Mouse (Mus musculus): ENCODE results near the gene Zfp683. TPM values are rescaled to one million over a fixed set of nuclear protein-coding genes. Genes with fewer than 3 reads are reported as not detected.

Gene Zfp683
- polyA plus RNA-seq, 1 experiment, result not detected

DNA sequence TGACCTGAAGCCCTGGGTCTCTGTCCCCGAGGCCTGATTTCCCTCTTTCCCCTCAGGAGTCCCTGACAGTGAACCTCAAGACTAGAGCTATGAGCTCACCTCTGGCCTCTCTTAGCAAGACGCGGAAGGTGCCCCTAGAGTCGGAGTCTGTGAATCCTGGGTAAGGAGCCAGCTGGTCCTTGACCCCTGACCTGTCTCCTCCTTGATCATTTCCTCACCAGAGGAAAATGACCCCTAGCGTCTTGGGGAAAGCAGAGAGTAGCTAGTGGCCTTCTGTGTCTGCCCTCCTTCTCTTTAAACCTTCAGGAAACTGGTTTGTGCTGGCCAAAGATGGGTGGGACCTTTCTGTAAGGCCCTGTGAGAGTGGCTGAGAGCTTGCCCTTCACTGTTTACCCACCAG, 54.6 kb downstream of the Zfp683 start:
- DNase-seq, result no peak
- Histone ChIP-seq H3K27ac (ENCODE audit: insufficient read depth, low read length) (no peak overlapping the region), H3K27me3 (ENCODE audit: control insufficient read depth, insufficient read depth, low read length) (no peaks in the 10 kb centered on the region), H3K4me1 (ENCODE audit: control insufficient read depth, insufficient read depth, low read length) (no peaks in the 10 kb centered on the region), H3K4me3 (replicated peaks; ENCODE audit: insufficient read depth, low read depth, low read length) (no peak overlapping the region)
- 74% methylated on average over 5 of the region's 5 CpGs for WGBS
- TF ChIP-seq CTCF (IDR thresholded peaks at IDR 0.05; ENCODE audit: borderline replicate concordance, insufficient read depth, low read depth, low read length), result no peak
- no peak for TF ChIP-seq POLR2A (IDR thresholded peaks at IDR 0.05; ENCODE audit: borderline replicate concordance, insufficient read depth, low read length)

Other genes starting within 250 kb of the Zfp683 start
- 93.6 and 114 TPM in 2 replicates for gene Rps6ka1, start 166.0 kb upstream of the Zfp683 start, polyA plus RNA-seq (2012; rRNA removed)
- 140 and 148 TPM in 2 replicates for gene Hmgn2, start 85.2 kb upstream of the Zfp683 start, polyA plus RNA-seq (2012; rRNA removed)
- gene Dhdds, start 52.9 kb upstream of the Zfp683 start, polyA plus RNA-seq (2012; rRNA removed), result 75.8 and 76.6 TPM in 2 replicates
- gene Lin28a, start 35.0 kb upstream of the Zfp683 start, polyA plus RNA-seq (2012; rRNA removed), result 0.16 and 0.23 TPM in 2 replicates
- 0.65 and 0.89 TPM in 2 replicates for gene Crybg2, start 7.0 kb downstream of the Zfp683 start, polyA plus RNA-seq (2012; rRNA removed)
- 2.6 and 2.8 TPM in 2 replicates for gene Cd52, start 41.2 kb downstream of the Zfp683 start, polyA plus RNA-seq (2012; rRNA removed)
- 14.8 and 15.0 TPM in 2 replicates for gene Ubxn11, start 48.7 kb downstream of the Zfp683 start, polyA plus RNA-seq (2012; rRNA removed)
- 238 and 258 TPM in 2 replicates for gene Sh3bgrl3, start 75.0 kb downstream of the Zfp683 start, polyA plus RNA-seq (2012; rRNA removed)
- 24.8 and 25.2 TPM in 2 replicates for gene Cep85, start 133.3 kb downstream of the Zfp683 start, polyA plus RNA-seq (2012; rRNA removed)
- not detected in 2 replicates for gene Gm7534, start 149.2 kb downstream of the Zfp683 start, polyA plus RNA-seq (2012; rRNA removed)
- gene Catsper4, start 173.5 kb downstream of the Zfp683 start, polyA plus RNA-seq (2012; rRNA removed), result 0.08 TPM in 1 of 2 replicates, not detected in the other
- 0.55 and 0.56 TPM in 2 replicates for gene Cnksr1, start 184.6 kb downstream of the Zfp683 start, polyA plus RNA-seq (2012; rRNA removed)
- 0.52 and 0.84 TPM in 2 replicates for gene E130218I03Rik, start 189.8 kb downstream of the Zfp683 start, polyA plus RNA-seq (2012; rRNA removed)
- gene Zfp593, start 191.8 kb downstream of the Zfp683 start, polyA plus RNA-seq (2012; rRNA removed), result 10.7 and 11.7 TPM in 2 replicates
- 1.8 and 1.9 TPM in 2 replicates for gene Gm30191, start 193.1 kb downstream of the Zfp683 start, polyA plus RNA-seq (2012; rRNA removed)
- 6.6 and 7.6 TPM in 2 replicates for gene Grrp1, start 200.3 kb downstream of the Zfp683 start, polyA plus RNA-seq (2012; rRNA removed)
- gene Pdik1l, start 234.1 kb downstream of the Zfp683 start, polyA plus RNA-seq (2012; rRNA removed), result 8.9 and 9.6 TPM in 2 replicates